Mouse (Mus musculus) forebrain, embryonic 10.5 days (tissue): ENCODE data around the gene Lipm. TPM values are rescaled to one million over a fixed set of nuclear protein-coding genes. Genes with fewer than 3 reads are reported as not detected.

Source experiments
- DNase-seq: peaks from one replicate; pipeline ENCODE4 v3.0.0-alpha.2; 2017; ENCODE audit warnings: low spot score; ENCODE audit errors: extremely low spot score
- H3K27ac ChIP-seq: fragments of 300-500 bp; sonication (generic); 2 replicates; pipeline ENCODE4 v1.5.1; 2016; ENCODE audit warnings: mild to moderate bottlenecking
- H3K27me3 ChIP-seq: fragments of 300-500 bp; sonication (generic); 2 replicates; pipeline ENCODE4 v1.6.1; 2016; ENCODE audit warnings: mild to moderate bottlenecking; ENCODE audit not compliant: poor library complexity, severe bottlenecking
- H3K36me3 ChIP-seq: fragments of 300-500 bp; sonication (generic); replicated peaks from 2 replicates; pipeline ENCODE4 v1.6.1; 2016; ENCODE audit warnings: mild to moderate bottlenecking, moderate library complexity
- H3K4me1 ChIP-seq: fragments of 300-500 bp; sonication (generic); 2 replicates; pipeline ENCODE4 v1.6.1; 2016
- H3K4me3 ChIP-seq: fragments of 300-500 bp; sonication (generic); 2 replicates; pipeline ENCODE4 v1.5.1; 2016; ENCODE audit warnings: mild to moderate bottlenecking, moderate library complexity
- H3K9me3 ChIP-seq: fragments of 300-500 bp; sonication (generic); 2 replicates; pipeline ENCODE4 v1.6.1; 2016; ENCODE audit warnings: mild to moderate bottlenecking, moderate library complexity
- WGBS: fragments of 180-500 bp; shearing (Covaris S2); methylation state at CpG from one replicate; pipeline ENCODE4 v1.1.7; 2016; 5-methylcytosine and 5-hydroxymethylcytosine counted together
- polyA plus RNA-seq: library from polyadenylated mRNA; unstranded; fragments of >200 nt; fragmentation: Nextera tagmentation; extraction: Ambion mirVana; gene quantifications from 2 replicates; pipeline ENCODE4 v1.2.1, GENCODE M21; 2016

The Lipm gene
- 0.17 TPM in 1 of 2 replicates, not detected in the other for polyA plus RNA-seq

GRCm38 (mm10) chr19:34100633-34101032 lies at the start of gene Lipm:
Lipm (plus strand) TSS chr19:34100933.
- Histone ChIP-seq H3K27me3 (no peaks in the 10 kb centered on the region), H3K4me3 (no peak within 1 kb of the TSS), H3K4me1 (no peaks in the 10 kb centered on the region), H3K36me3 (no peaks in the 10 kb centered on the region), H3K27ac (no peak within 1 kb of the TSS), H3K9me3 (no peaks in the 10 kb centered on the region)
- DNase-seq, result no peak
- 88% methylated on average over 4 of the region's 4 CpGs for WGBS

GRCm38 (mm10) chr19:34051502-34051901 lies 49.2 kb upstream of the Lipm start:
- Histone ChIP-seq H3K27ac (no peak overlapping the region), H3K27me3 (no peaks in the 10 kb centered on the region), H3K9me3 (no peaks in the 10 kb centered on the region), H3K4me3 (no peak overlapping the region), H3K36me3 (no peaks in the 10 kb centered on the region), H3K4me1 (no peaks in the 10 kb centered on the region)
- DNase-seq, result no peak
- WGBS, result 85% methylated on average over 3 of the region's 3 CpGs

DNA sequence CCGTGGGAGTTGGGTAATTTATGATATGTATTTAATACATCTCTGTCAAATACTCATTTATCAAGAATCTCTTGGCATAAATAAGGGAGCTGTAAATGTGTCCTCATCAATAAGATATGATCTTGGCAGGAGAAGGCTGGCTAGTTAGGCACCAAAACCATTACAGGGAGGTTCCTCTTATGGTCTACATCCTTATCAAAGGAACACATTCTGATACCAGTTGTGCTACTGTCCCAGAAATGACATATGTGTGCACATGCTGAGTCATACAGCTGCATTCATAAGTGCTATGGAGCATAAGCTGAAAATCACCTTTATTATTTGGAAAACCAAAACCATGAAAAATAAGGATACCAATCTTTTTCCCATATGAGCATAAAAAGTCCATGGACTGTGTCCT lies 37.2 kb upstream of the Lipm start:
- no peaks in the 10 kb centered on the region for H3K36me3 ChIP-seq
- H3K4me1 ChIP-seq, result no peaks in the 10 kb centered on the region
- no peak overlapping the region for H3K27ac ChIP-seq
- DNase-seq, result no peak
- WGBS, result 75% methylated on average over 1 of the region's 1 CpGs
- no peaks in the 10 kb centered on the region for H3K27me3 ChIP-seq
- no peaks in the 10 kb centered on the region for H3K9me3 ChIP-seq
- H3K4me3 ChIP-seq, result no peak overlapping the region

DNA sequence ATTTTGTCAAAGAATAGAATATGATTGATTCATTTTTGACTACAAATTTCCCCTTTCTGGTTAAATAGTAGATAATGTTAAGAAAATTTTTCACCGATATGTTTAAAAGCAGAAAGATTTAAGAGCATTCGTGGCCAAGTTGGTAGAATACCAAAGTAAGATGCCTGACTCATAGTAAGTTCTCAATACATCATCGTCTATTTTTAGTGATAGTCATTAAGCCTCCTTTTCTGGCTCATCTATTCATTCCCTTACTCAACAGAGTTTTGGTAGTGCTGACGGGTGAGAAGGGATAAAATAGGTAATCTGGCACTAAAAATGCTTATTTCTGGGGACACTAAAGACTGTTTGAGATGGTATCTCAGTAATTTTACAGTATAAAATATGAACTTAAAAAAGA lies 36.7 kb upstream of the Lipm start:
- DNase-seq, result no peak
- Histone ChIP-seq H3K27ac (no peak overlapping the region), H3K4me3 (no peak overlapping the region), H3K9me3 (no peaks in the 10 kb centered on the region), H3K36me3 (no peaks in the 10 kb centered on the region), H3K27me3 (no peaks in the 10 kb centered on the region), H3K4me1 (no peaks in the 10 kb centered on the region)
- WGBS, result 88% methylated on average over 4 of the region's 4 CpGs

DNA sequence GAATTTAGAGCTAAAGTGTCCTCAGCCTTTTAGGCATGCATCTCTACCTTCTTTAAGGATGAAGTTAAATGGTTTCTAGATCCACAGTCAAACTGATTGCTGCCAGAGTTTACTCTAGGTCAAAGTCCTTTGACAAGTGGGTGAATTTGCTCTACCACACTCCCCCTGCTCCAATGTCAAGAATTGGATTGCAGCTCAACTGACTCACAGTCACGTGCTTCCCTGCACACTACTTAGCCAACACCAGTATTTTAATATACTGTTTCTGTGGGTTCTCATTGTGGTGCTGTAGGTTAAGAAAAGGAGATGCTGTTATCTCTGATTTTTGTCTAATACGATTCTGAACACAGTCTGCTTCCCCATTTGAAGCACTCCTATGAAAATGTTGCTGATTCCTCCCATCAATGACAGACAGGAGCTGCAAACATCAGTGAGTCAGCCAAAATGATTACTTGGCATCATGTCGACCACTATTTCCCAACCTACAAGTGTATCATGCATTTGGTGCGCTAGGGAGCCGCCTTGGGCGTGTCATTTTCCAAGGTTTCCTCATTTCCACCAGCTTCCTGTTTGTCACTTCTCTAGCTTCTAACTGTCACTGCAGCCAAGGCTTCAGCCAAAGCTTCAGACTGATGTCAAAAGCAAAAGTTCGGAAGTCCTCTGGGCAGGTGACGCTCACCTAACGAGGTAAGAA lies 33.8 kb upstream of the Lipm start, which contains the start of gene Lipn:
Lipn (plus strand) TSS at position 580 of the 694 bp plus-strand sequence.
- no peak for DNase-seq
- H3K27me3 ChIP-seq, result no peaks in the 10 kb centered on the region
- WGBS, result 92% methylated on average over 9 of the region's 9 CpGs
- H3K36me3 ChIP-seq, result no peaks in the 10 kb centered on the region
- H3K9me3 ChIP-seq, result no peaks in the 10 kb centered on the region
- H3K27ac ChIP-seq, result no peak within 1 kb of the TSS
- H3K4me1 ChIP-seq, result peaks cover 4% of the 10 kb centered on the region; the same call in 1 of the 2 replicates
- H3K4me3 ChIP-seq, result no peak within 1 kb of the TSS

DNA sequence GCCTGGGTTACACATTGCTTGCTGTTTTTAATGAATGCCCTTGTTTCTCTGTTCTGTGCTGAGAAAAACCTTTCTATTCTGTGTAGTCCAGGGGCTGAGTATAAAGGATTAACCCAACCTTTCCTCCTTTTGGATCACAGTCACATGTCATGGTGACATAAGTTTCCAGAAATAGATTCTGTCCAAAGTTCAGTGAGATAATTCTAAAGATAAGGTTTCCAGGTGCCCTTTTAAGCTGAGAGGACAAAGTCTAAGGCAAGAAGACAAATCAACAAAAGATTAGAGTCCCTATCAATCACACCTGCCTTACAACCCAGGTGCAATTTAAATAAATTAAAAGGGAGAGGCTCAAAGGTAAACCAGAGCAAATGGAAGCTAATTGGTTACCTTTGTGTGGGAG lies 26.5 kb upstream of the Lipm start:
- Histone ChIP-seq H3K9me3 (no peaks in the 10 kb centered on the region), H3K27ac (no peak overlapping the region), H3K27me3 (no peaks in the 10 kb centered on the region), H3K4me3 (no peak overlapping the region), H3K4me1 (peaks cover 4% of the 10 kb centered on the region; the same call in 1 of the 2 replicates), H3K36me3 (no peaks in the 10 kb centered on the region)
- no peak for DNase-seq

DNA sequence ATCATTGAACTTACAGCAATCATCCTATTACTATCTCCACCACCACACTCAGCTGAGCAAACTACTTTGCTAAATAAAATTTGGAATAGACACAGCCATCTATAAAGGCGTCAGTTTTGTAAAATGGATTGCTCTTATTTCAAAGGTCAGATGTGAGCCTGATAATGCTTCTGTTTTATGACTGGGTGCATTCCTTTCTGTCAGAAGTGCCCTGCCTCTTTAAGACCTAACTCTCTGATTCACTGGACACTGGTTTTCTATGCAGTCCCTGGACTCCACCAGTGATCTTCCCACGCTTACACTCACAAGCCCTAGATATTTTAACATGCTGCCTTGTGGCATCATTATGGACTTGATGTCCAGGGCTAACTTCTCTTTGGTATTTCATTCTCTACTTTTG lies 22.6 kb upstream of the Lipm start:
- no peaks in the 10 kb centered on the region for H3K27me3 ChIP-seq
- WGBS, result 95% methylated on average over 2 of the region's 2 CpGs
- H3K27ac ChIP-seq, result no peak overlapping the region
- no peaks in the 10 kb centered on the region for H3K36me3 ChIP-seq
- no peak for DNase-seq
- H3K4me1 ChIP-seq, result no peaks in the 10 kb centered on the region
- no peaks in the 10 kb centered on the region for H3K9me3 ChIP-seq
- no peak overlapping the region for H3K4me3 ChIP-seq

GRCm38 (mm10) chr19:34089011-34089680 lies 11.6 kb upstream of the Lipm start:
- no peaks in the 10 kb centered on the region for H3K4me1 ChIP-seq
- H3K4me3 ChIP-seq, result no peak overlapping the region
- no peaks in the 10 kb centered on the region for H3K27me3 ChIP-seq
- H3K36me3 ChIP-seq, result no peaks in the 10 kb centered on the region
- WGBS, result 84% methylated on average over 2 of the region's 3 CpGs
- no peak for DNase-seq
- H3K27ac ChIP-seq, result no peak overlapping the region
- H3K9me3 ChIP-seq, result no peaks in the 10 kb centered on the region

GRCm38 (mm10) chr19:34095381-34095780 lies 5.4 kb upstream of the Lipm start:
- DNase-seq, result no peak
- H3K27me3 ChIP-seq, result no peaks in the 10 kb centered on the region
- 87% methylated on average over 5 of the region's 5 CpGs for WGBS
- no peaks in the 10 kb centered on the region for H3K36me3 ChIP-seq
- no peaks in the 10 kb centered on the region for H3K4me1 ChIP-seq
- no peaks in the 10 kb centered on the region for H3K9me3 ChIP-seq
- H3K27ac ChIP-seq, result no peak overlapping the region
- no peak overlapping the region for H3K4me3 ChIP-seq

GRCm38 (mm10) chr19:34096228-34096627 lies 4.5 kb upstream of the Lipm start:
- Histone ChIP-seq H3K27me3 (no peaks in the 10 kb centered on the region), H3K4me1 (no peaks in the 10 kb centered on the region), H3K27ac (no peak overlapping the region), H3K9me3 (no peaks in the 10 kb centered on the region), H3K4me3 (no peak overlapping the region), H3K36me3 (no peaks in the 10 kb centered on the region)
- 95% methylated on average over 1 of the region's 1 CpGs for WGBS
- no peak for DNase-seq

DNA sequence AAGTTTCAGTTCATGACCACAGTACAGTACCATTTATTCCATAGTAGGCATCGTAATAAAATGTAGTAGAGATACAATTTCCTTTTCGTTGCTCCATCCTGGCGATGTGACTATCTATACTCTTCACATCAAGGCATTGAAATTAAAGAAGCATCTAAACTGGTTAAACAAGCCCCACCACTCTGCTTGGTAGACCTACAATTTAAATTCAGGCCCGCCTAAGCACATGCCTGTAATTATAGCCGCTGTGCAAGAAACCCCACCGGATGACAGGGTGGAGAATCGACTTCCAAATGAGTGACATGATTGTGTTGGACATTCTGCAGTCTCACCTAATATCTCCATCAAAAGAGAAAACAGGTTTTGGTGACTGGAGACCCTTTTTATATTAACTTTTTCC lies 1.2 kb downstream of the Lipm start:
- Histone ChIP-seq H3K9me3 (no peaks in the 10 kb centered on the region), H3K36me3 (no peaks in the 10 kb centered on the region), H3K4me3 (no peak overlapping the region), H3K27ac (no peak overlapping the region), H3K4me1 (no peaks in the 10 kb centered on the region), H3K27me3 (no peaks in the 10 kb centered on the region)
- no peak for DNase-seq
- 93% methylated on average over 7 of the region's 7 CpGs for WGBS

GRCm38 (mm10) chr19:34104841-34105240 lies 4.1 kb downstream of the Lipm start:
- Histone ChIP-seq H3K4me1 (no peaks in the 10 kb centered on the region), H3K27me3 (no peaks in the 10 kb centered on the region), H3K9me3 (no peaks in the 10 kb centered on the region), H3K27ac (no peak overlapping the region), H3K4me3 (no peak overlapping the region), H3K36me3 (no peaks in the 10 kb centered on the region)
- DNase-seq, result no peak
- WGBS, result 94% methylated on average over 3 of the region's 3 CpGs

GRCm38 (mm10) chr19:34119102-34119501 lies 18.4 kb downstream of the Lipm start:
- Histone ChIP-seq H3K4me3 (no peak overlapping the region), H3K9me3 (no peaks in the 10 kb centered on the region), H3K4me1 (no peaks in the 10 kb centered on the region), H3K27me3 (no peaks in the 10 kb centered on the region), H3K36me3 (no peaks in the 10 kb centered on the region), H3K27ac (no peak overlapping the region)
- no peak for DNase-seq
- 94% methylated on average over 1 of the region's 1 CpGs for WGBS
